Mouse (Mus musculus) CD4-positive, CD25-positive, alpha-beta regulatory T cell (primary cell): ENCODE measurements around the gene Rpusd2. TPM values are rescaled to one million over a fixed set of nuclear protein-coding genes. Genes with fewer than 3 reads are reported as not detected.

Experiments
- polyA plus RNA-seq: library from polyadenylated mRNA; unstranded; fragments of 100-300 nt; shearing (Covaris generic); gene quantifications from one replicate; pipeline ENCODE4 v1.2.1, GENCODE M21; 2017

Gene Rpusd2
- 2.3 TPM for polyA plus RNA-seq

DNA sequence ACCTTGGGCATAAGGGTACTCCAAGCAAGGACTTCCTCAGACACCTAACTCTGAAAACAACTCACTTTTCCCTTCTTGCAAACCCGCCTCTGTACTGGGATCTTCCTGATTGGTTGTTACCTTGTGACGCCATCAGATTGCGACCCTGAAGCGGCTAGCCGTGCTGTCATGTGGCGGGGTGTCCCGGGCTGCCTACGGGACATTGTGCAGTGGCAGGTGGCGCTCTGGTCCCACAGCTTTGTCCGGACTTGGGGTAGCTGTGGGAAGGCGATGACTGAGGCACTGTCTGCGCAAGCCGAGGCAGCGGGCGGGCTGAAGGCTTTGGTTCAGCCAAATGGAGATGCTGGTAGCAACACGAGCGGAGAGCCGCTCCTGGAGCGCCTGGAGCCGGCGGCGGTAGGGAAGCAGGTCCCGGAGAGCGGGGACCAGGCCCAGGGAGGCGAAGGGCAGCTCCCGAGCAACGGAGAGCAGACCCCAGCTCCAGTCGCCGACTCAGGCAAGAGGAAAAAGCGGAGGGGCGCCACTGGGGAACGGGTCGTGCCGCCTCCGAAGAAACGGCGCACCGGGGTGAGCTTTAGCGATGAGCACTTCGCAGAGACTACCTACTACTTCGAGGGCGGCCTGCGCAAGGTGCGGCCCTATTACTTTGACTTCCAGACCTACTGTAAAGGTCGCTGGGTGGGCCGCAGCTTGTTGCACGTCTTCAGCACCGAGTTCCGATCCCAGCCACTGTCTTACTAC is at the start of gene Rpusd2:
TSS of gene Rpusd2 (plus strand) at position 135 of the 741 bp plus-strand sequence.

DNA sequence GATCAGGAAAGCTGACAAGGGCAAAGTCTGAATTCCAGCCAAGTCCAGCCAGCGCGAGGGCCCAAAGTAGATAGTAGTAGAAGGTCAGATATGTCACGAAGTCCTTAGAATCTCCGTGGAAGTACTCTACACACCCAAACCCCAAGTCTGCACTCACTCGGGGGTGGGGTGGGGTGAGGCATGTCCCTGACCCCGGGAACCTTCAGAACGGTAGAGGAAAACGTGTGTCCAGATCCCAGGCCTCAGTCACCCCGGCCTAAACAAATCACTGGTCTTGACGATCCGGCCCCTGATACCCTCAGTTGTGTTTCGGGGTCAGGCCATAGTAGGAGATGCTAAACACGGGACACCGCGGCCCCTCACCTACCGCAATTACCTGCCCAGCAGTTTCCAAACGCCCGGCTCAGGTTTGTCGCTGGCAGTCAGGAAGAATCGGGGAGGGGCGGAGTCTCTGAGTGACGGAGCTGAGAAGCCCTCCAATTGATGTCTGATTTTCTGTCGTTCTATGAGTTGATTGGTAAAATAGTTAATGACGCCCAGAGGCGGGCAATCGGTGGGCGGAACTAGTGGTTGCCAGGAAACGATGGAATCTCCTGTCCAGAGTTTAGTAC is 5.5 kb upstream of the Rpusd2 start, which contains the start of gene Ccdc32:
TSS of gene Ccdc32 (minus strand) at position 453 of the 611 bp plus-strand sequence.

DNA sequence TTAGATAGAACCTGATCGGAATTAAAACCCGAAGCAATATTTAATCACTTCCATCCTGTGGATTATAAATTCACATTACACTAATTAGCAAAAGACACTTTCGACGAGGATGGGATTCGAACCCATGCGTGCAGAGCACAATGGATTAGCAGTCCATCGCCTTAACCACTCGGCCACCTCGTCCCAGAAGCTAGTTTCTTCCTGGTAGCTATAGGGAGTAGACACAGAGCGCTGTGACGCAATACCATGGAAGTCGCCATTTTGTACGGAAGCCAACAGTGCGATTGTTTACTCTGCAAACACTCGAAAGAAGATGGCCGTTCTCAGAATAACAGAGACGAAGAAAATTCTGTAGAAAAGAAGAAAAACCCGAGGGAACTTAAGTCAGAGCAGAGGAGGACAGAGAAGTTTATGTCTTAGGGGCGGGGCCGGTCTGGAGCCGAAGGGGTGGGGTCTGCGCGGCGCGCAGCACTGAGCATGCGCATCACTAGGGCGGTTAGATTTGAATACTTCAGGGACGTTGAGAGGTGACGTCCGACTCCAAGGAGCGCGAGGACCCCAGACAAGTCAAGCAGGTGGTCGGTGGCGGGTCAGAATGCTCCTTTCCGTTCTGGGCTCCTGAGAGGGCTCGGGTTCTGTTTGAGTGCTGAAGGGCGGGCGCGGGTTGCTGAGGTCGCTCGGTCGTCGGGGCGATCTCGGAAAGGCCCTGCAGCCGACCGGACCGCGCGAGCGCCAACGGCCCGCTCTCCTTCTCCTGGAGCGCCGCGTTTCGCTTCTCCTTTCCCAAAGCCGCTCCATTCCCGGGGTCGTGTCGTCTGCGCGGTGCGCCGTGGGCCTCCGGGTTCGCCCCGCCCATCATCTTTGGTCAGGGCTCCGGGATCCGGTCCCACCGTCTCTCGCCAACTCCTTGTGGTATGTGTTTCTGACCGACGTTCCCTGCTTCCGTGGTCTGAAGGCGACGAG is 12.3 kb downstream of the Rpusd2 start, which contains the start of gene Knl1:
TSS of gene Knl1 (plus strand) at position 471 of the 963 bp plus-strand sequence.

Other genes starting within 250 kb of the Rpusd2 start
- gene Knstrn, start 220.8 kb upstream of the Rpusd2 start, polyA plus RNA-seq: 9.4 TPM
- gene Ivd, start 172.8 kb upstream of the Rpusd2 start, polyA plus RNA-seq: 66.6 TPM
- gene Bahd1, start 134.4 kb upstream of the Rpusd2 start, polyA plus RNA-seq: 22.5 TPM
- gene Chst14, start 108.3 kb upstream of the Rpusd2 start, polyA plus RNA-seq: 5.8 TPM
- gene Ccdc32, start 5.4 kb upstream of the Rpusd2 start, polyA plus RNA-seq: 21.6 TPM
- gene Knl1, start 12.3 kb downstream of the Rpusd2 start, polyA plus RNA-seq: 2.5 TPM
- gene Rad51, start 78.0 kb downstream of the Rpusd2 start, polyA plus RNA-seq: 4.6 TPM
- 28.5 TPM for gene Rmdn3, start 122.2 kb downstream of the Rpusd2 start, polyA plus RNA-seq
- gene Gchfr, start 133.0 kb downstream of the Rpusd2 start, polyA plus RNA-seq: not detected
- gene Gm14137, start 139.7 kb downstream of the Rpusd2 start, polyA plus RNA-seq: 0.43 TPM
- gene Zfyve19, start 173.8 kb downstream of the Rpusd2 start, polyA plus RNA-seq: 52.5 TPM
- 21.4 TPM for gene Dnajc17, start 174.0 kb downstream of the Rpusd2 start, polyA plus RNA-seq
- gene Ppp1r14d, start 195.1 kb downstream of the Rpusd2 start, polyA plus RNA-seq: not detected
- gene Spint1, start 202.6 kb downstream of the Rpusd2 start, polyA plus RNA-seq: 0.29 TPM
- 0.20 TPM for gene Rhov, start 236.5 kb downstream of the Rpusd2 start, polyA plus RNA-seq